Mouse (Mus musculus) cerebellum, adult 8-10 months (tissue): ENCODE data around the gene Ifna9.
"Not testable (repeated sequence)": the region's sequence is repeated elsewhere in the genome, so short reads cannot be mapped to it uniquely, and the experiment has no call there.

ENCODE experiments used
- DNase-seq: peaks from one replicate; pipeline ENCODE4 v3.0.0; 2022

The Ifna9 gene

GRCm38 (mm10) chr4:88592285-88592684 is at the start of gene Ifna9:
Ifna9 (minus strand) TSS chr4:88592385.
- no peak for DNase-seq

GRCm38 (mm10) chr4:88641077-88641831 is 49.1 kb upstream of the Ifna9 start:
- peak; percentile 95 for DNase-seq

GRCm38 (mm10) chr4:88640704-88641076 is 48.5 kb upstream of the Ifna9 start:
- no peak for DNase-seq

- no peak for DNase-seq
Measured at GRCm38 (mm10) chr4:88634311-88634710, 42.1 kb upstream of the Ifna9 start, which contains the start of gene C87499. C87499 (minus strand) TSS chr4:88634411.

- DNase-seq: no peak
Measured at GRCm38 (mm10) chr4:88603276-88603675, 11.1 kb upstream of the Ifna9 start, which contains the start of gene Ifna12. Ifna12 (minus strand) TSS chr4:88603376.

GRCm38 (mm10) chr4:88571698-88572097 is 20.5 kb downstream of the Ifna9 start, which contains the start of gene Ifna14:
Ifna14 (minus strand) TSS chr4:88571798.
- DNase-seq: no peak

- peak; percentile 46 for DNase-seq
Measured at GRCm38 (mm10) chr4:88561791-88562190, 30.4 kb downstream of the Ifna9 start.

GRCm38 (mm10) chr4:88558145-88558544 is 34.0 kb downstream of the Ifna9 start, which contains the start of gene Ifna15:
Ifna15 (minus strand) TSS chr4:88558245.
- DNase-seq: not testable (repeated sequence)

- DNase-seq: peak; percentile 52
Measured at GRCm38 (mm10) chr4:88550161-88550945, 41.8 kb downstream of the Ifna9 start.

- DNase-seq: peak; percentile 24
Measured at GRCm38 (mm10) chr4:88547986-88548385, 44.2 kb downstream of the Ifna9 start.

- DNase-seq: no peak
Measured at GRCm38 (mm10) chr4:88543649-88544234, 48.4 kb downstream of the Ifna9 start.
